Mouse (Mus musculus) liver, embryonic 15.5 days (tissue): ENCODE measurements at regions not wholly inside any gene's neighbourhood (a gene's known extent, or its start where the extent isn't known, plus 50 kb on each side); places are given as distances from the start of the nearest gene placed in this dataset.

ENCODE experiments used
- ATAC-seq: fragments of 200-750 bp; cut with Nextera tagmentation; 2 replicates; pipeline ENCODE4 v1.8.0; 2017; ENCODE audit warnings: moderate number of reproducible peaks, mild to moderate bottlenecking, moderate library complexity; ENCODE audit not compliant: insufficient read depth
- H3K27ac ChIP-seq: fragments of 300-500 bp; sonication (generic); replicated peaks from 2 replicates; pipeline ENCODE4 v1.5.1; 2015; ENCODE audit warnings: mild to moderate bottlenecking, inconsistent platforms
- H3K27me3 ChIP-seq: fragments of 300-500 bp; sonication (generic); 2 replicates; pipeline ENCODE4 v1.6.1; 2015; ENCODE audit warnings: mild to moderate bottlenecking, inconsistent platforms
- H3K36me3 ChIP-seq: fragments of 300-500 bp; sonication (generic); replicated peaks from 2 replicates; pipeline ENCODE4 v1.6.1; 2015; ENCODE audit warnings: moderate library complexity, mild to moderate bottlenecking, inconsistent platforms
- H3K4me1 ChIP-seq: fragments of 300-500 bp; sonication (generic); replicated peaks from 2 replicates; pipeline ENCODE4 v1.6.1; 2015; ENCODE audit warnings: inconsistent platforms
- H3K4me2 ChIP-seq: fragments of 300-500 bp; sonication (generic); 2 replicates; pipeline ENCODE4 v1.6.1; 2015; ENCODE audit warnings: moderate library complexity, mild to moderate bottlenecking, inconsistent platforms
- H3K4me3 ChIP-seq: fragments of 300-500 bp; sonication (generic); replicated peaks from 2 replicates; pipeline ENCODE4 v1.5.1; 2015; ENCODE audit warnings: mild to moderate bottlenecking, inconsistent platforms
- H3K9ac ChIP-seq: fragments of 300-500 bp; sonication (generic); 2 replicates; pipeline ENCODE4 v1.6.1; 2015; ENCODE audit warnings: moderate library complexity, mild to moderate bottlenecking, inconsistent platforms
- H3K9me3 ChIP-seq: fragments of 300-500 bp; sonication (generic); replicated peaks from 2 replicates; pipeline ENCODE4 v1.6.1; 2016; ENCODE audit warnings: inconsistent platforms
- WGBS: fragments of 180-500 bp; shearing (Covaris S2); methylation state at CpG from one replicate; pipeline ENCODE4 v1.1.7; 2015; ENCODE audit warnings: mixed read lengths; ENCODE audit not compliant: insufficient replicate concordance; 5-methylcytosine and 5-hydroxymethylcytosine counted together

DNA sequence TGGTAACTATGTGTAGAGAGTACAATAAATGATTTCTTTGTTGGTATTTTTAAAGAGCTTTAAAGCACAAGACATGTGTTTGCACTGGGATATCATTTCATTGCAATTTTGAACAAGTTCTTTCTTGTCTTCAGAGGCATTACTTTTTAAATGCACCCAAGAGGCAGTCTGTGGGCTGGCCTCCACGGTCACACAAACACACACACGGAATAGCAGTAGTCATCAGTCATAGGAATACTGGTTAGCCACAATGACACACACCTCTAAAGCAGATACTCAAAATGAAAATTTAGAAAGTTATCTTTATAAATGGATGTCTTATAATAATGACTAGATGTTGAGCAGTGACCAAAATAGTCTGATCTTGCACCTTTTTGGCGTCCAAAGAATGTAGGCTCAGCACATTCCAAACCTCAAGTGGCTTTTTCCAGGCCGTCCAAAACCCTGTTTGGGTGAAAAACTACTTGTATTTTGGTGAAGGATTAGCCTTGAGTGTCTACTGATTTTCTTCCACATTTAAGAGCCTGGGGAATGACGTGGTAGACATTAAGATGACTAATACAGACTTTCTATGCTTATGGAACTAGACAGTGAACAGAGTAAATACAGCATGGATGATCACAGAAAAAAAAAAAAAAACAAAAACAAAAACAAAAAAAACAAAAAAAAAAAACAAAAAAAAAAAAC lies 658.5 kb downstream of the Inhba start:
- Histone ChIP-seq H3K36me3 (no peaks in the 10 kb centered on the region), H3K4me1 (no peaks in the 10 kb centered on the region), H3K9me3 (no peaks in the 10 kb centered on the region), H3K27me3 (no peaks in the 10 kb centered on the region), H3K4me3 (no peak overlapping the region), H3K27ac (no peak overlapping the region), H3K4me2 (no peak overlapping the region), H3K9ac (no peak overlapping the region)
- ATAC-seq = no peak
- 48% methylated on average over 5 of the region's 5 CpGs for WGBS

DNA sequence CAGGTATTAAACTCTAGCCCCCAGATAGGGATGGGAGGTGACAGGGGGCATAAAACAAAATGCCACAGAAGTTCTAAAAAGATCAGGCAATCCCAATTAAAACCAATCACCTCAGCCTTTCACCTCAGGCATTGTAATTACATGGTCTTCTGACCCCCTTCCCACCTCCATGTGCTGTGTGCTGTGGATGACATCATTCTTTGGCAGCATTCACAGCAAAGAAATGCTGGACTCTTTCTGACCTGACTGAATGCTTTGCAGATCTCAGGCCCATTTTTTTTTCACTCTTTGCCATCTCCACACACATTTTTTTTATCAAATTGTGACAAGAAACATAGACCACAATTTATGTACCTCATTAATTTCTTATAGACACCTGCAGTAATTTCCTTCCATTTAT lies 659.1 kb downstream of the Inhba start:
- no peak overlapping the region for H3K9ac ChIP-seq
- no peak overlapping the region for H3K4me2 ChIP-seq
- H3K9me3 ChIP-seq = no peaks in the 10 kb centered on the region
- no peaks in the 10 kb centered on the region for H3K27me3 ChIP-seq
- no peak for ATAC-seq
- no peak overlapping the region for H3K27ac ChIP-seq
- no peak overlapping the region for H3K4me3 ChIP-seq
- no peaks in the 10 kb centered on the region for H3K36me3 ChIP-seq
- no peaks in the 10 kb centered on the region for H3K4me1 ChIP-seq

DNA sequence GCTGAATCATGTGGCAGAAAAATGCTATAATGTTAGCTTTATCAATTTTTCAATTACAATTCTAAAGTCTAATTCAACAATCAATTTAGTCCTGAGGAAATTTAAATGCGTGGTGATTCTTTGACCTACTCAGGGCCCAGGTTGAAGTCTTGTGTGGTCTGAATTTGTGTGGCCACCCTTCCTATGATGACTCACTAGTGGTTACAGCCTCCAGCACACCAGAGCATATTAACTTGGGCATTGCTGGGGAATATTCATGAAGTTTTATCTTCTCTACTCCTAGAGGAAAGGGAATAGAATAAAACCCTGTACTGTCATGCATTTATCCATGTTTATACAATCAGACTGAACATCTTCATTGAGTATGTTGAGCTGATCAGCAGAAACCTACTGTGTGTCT lies 665.2 kb downstream of the Inhba start:
- H3K4me2 ChIP-seq = no peak overlapping the region
- no peaks in the 10 kb centered on the region for H3K9me3 ChIP-seq
- no peak overlapping the region for H3K4me3 ChIP-seq
- H3K4me1 ChIP-seq = no peaks in the 10 kb centered on the region
- no peaks in the 10 kb centered on the region for H3K36me3 ChIP-seq
- 56% methylated on average over 1 of the region's 1 CpGs for WGBS
- no peak for ATAC-seq
- no peak overlapping the region for H3K9ac ChIP-seq
- no peaks in the 10 kb centered on the region for H3K27me3 ChIP-seq
- H3K27ac ChIP-seq = no peak overlapping the region

DNA sequence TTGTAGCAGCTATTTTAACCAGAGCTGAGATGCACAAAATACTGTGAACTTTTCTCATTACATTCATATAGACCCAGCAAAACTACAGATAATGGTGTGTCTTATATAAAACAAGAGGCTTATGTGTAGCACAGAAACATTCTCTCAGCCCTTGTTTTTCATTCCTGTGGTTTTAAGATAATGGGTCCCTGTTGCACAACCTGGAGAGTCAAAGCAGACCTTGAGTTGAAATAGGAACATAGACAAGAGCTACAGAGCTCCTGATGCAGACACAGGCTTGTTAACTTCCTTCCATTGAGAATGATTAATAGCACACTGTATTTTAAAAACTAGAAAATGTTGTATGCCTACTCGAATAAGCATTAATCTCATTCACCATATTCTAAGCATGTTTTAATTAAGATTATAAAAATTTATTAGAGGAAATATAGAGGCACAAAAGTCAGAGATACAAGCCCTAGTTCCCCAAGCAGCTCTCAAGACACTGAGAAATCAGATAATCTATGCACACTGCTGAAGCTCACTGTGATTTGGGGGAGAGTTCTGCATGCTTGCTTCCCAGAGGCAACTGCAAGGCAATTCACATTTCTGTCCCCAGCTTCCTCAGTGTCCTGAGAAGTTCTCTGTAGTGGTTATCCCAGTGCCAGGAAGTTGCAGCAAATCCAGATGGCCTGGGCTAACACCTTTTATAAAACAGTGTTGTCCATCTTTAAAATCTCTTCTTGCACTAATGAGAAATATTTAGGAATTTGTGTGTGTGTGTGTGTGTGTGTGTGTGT lies 666.8 kb downstream of the Inhba start:
- H3K4me3 ChIP-seq = no peak overlapping the region
- no peak overlapping the region for H3K27ac ChIP-seq
- no peak overlapping the region for H3K4me2 ChIP-seq
- no peaks in the 10 kb centered on the region for H3K36me3 ChIP-seq
- no peaks in the 10 kb centered on the region for H3K9me3 ChIP-seq
- H3K4me1 ChIP-seq = no peaks in the 10 kb centered on the region
- H3K27me3 ChIP-seq = no peaks in the 10 kb centered on the region
- 17% methylated on average over 1 of the region's 1 CpGs for WGBS
- ATAC-seq = no peak
- no peak overlapping the region for H3K9ac ChIP-seq

DNA sequence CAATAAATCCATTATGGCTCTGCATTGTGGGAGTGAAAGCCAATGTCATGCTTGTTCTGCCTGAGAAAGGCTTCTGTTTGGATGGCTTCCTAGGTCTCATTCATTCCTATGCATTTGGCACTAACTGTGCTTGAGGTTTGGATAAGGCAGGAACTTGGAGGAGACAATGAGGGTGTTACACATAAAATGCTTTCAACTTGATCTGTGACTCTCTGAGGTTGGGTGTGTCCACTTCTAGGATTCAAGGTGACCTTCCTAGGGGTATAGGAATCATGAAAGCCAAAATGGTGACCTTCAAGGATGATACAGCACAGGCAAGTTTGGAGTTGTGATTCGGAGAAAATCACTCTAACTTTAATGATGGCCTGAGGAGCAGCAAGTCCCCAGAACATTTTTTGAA lies 682.5 kb downstream of the Inhba start:
- no peak overlapping the region for H3K27ac ChIP-seq
- no peaks in the 10 kb centered on the region for H3K9me3 ChIP-seq
- 53% methylated on average over 1 of the region's 1 CpGs for WGBS
- ATAC-seq = no peak
- H3K9ac ChIP-seq = no peak overlapping the region
- no peaks in the 10 kb centered on the region for H3K27me3 ChIP-seq
- H3K4me3 ChIP-seq = no peak overlapping the region
- no peak overlapping the region for H3K4me2 ChIP-seq
- H3K4me1 ChIP-seq = no peaks in the 10 kb centered on the region
- H3K36me3 ChIP-seq = no peaks in the 10 kb centered on the region

DNA sequence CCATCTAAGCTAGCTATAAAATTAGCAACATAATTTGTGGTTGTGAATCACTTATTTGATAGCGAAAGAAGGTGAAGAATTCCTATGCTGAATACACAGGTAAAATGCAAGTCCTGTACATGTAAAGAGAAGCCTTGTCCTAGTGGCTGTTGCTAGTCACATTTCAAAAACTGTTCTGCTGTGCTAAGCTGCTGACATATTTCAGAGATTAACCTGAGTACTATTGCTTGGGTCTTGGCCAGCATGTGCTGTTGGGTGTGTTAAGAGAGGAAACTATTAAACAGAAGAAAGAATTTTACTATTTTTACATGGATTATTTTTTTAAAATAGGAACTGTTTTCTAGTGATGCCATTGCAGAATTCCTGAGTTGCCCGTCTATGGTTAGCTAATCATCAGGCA lies 689.3 kb downstream of the Inhba start:
- H3K4me3 ChIP-seq = no peak overlapping the region
- 50% methylated on average over 2 of the region's 2 CpGs for WGBS
- no peak overlapping the region for H3K9ac ChIP-seq

DNA sequence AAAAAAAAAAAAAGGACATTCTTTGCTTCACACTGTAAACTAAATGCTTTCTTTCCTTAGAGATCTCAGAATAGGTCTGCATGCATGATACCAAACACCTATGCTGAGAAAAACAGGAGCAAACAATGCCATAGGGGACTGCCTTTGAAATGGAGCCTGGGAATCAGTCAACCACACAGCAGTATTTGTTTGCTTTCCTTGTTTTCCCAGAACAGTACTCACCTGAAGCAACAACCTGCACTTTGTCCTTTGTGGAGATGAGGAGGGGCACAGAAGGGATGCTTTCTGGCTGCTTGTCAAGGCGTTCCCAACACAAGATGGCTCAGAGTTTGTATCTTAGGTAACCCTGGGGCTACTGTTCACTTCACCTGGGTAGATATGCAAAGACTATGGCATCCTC lies 690.5 kb downstream of the Inhba start:
- no peak for ATAC-seq
- 36% methylated on average over 1 of the region's 1 CpGs for WGBS
- Histone ChIP-seq H3K27me3 (no peaks in the 10 kb centered on the region), H3K9me3 (no peaks in the 10 kb centered on the region), H3K4me1 (no peaks in the 10 kb centered on the region), H3K4me2 (no peak overlapping the region), H3K36me3 (no peaks in the 10 kb centered on the region), H3K27ac (no peak overlapping the region), H3K4me3 (no peak overlapping the region), H3K9ac (no peak overlapping the region)

More for the DNA sequence above, 689.3 kb downstream of the Inhba start:
- ATAC-seq = no peak
- H3K9me3 ChIP-seq = no peaks in the 10 kb centered on the region
- no peaks in the 10 kb centered on the region for H3K27me3 ChIP-seq
- no peak overlapping the region for H3K27ac ChIP-seq
- no peak overlapping the region for H3K4me2 ChIP-seq
- H3K36me3 ChIP-seq = no peaks in the 10 kb centered on the region
- no peaks in the 10 kb centered on the region for H3K4me1 ChIP-seq

DNA sequence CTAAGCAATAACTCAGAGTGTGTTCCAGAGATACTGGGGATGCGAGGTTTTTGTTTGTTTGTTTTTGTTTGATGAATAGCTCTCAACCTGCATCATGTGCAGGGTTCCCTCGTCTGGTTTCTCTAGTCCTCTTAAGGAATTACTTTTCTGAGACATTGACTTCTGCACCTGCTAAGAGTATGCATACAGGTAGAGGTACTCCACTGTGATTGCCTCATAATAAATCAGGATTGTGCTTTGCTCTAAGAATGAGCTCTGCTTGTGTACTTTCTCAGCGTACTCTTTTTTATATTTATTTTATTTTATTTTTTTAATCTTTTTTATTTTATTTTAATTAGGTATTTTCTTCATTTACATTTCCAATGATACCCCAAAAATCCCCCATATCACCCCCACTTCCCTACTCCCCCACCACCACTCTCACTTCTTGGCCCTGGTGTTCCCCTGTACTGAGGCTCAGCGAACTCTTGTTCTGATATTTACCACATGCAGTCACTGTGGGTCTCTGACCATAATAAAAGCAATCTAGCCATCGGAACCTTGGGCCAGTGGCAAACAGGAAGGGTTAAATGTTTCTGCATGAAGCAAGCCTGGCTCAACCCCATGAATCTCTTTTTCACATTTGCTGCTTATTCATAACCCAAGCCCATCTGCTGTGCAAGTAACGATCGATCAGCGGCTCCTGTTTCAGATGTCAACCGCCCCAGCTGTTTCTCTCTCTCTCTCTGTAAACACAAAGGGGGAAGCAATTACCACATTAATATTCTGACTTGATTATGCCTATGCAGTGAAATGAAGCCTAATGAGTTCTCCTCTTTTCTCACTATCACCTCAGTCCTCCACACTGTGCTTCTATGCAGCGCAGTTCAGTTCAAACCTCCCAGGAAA lies 693.8 kb downstream of the Inhba start:
- H3K36me3 ChIP-seq = no peaks in the 10 kb centered on the region
- H3K9ac ChIP-seq = no peak overlapping the region
- H3K4me3 ChIP-seq = no peak overlapping the region
- WGBS = 62% methylated on average over 10 of the region's 10 CpGs
- H3K27me3 ChIP-seq = no peaks in the 10 kb centered on the region
- no peak for ATAC-seq
- no peak overlapping the region for H3K27ac ChIP-seq
- H3K4me1 ChIP-seq = no peaks in the 10 kb centered on the region
- no peaks in the 10 kb centered on the region for H3K9me3 ChIP-seq
- H3K4me2 ChIP-seq = no peak overlapping the region

DNA sequence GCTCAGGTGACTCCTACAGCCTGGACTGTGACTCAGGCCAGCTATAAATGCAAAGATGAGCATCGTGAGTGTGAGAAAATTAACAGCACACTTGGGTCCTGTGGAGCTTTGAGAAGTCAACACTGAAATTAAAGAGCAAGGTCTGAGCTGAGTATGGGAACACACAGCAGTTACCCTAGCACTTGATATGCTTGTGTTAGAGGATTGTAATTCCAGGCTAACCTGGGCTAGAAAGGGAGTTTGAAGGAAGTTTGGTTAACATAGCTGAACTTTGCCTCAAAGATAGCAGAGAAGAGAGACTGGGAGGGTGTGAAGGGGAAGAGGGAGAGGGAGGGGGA lies 694.4 kb downstream of the Inhba start:
- Histone ChIP-seq H3K9me3 (no peaks in the 10 kb centered on the region), H3K4me1 (no peaks in the 10 kb centered on the region), H3K4me2 (no peak overlapping the region), H3K9ac (no peak overlapping the region), H3K4me3 (no peak overlapping the region), H3K27ac (no peak overlapping the region), H3K36me3 (no peaks in the 10 kb centered on the region), H3K27me3 (no peaks in the 10 kb centered on the region)
- ATAC-seq = no peak
- 24% methylated on average over 1 of the region's 1 CpGs for WGBS

DNA sequence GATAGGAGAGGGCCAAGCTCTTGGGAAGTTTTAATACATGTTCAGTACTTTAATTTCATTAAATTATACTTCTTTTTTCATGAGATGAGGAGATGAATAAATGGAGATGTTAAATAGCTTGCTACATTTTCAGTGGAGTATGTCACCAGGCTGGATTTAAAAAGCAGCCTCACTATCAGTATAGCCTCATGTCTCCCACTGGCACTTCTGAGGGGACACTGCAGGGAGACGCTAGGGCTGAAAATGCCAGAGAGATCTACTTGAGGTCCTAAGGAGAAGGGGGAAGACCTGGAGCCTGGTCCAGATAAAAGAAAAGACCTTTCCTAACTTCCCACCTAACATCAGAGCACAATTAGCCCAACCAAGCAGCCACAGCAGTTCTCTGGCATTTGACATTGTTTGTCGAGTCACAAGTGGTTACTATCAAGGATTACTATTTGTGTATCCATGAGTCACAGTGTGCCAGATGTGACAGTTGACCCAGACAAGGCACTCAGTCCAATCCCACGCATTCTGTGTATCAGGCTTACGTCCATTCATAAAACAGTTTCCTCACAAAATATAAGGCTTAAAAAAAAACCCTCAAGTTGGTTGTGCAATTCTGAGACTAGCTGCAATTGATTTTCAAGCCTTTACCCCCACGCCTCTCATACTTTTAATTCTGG lies 703.8 kb downstream of the Inhba start:
- Histone ChIP-seq H3K27ac (no peak overlapping the region), H3K4me1 (no peaks in the 10 kb centered on the region), H3K4me2 (no peak overlapping the region), H3K9me3 (no peaks in the 10 kb centered on the region), H3K27me3 (no peaks in the 10 kb centered on the region), H3K4me3 (no peak overlapping the region), H3K9ac (no peak overlapping the region), H3K36me3 (no peaks in the 10 kb centered on the region)
- 49% methylated on average over 5 of the region's 5 CpGs for WGBS
- ATAC-seq = no peak

DNA sequence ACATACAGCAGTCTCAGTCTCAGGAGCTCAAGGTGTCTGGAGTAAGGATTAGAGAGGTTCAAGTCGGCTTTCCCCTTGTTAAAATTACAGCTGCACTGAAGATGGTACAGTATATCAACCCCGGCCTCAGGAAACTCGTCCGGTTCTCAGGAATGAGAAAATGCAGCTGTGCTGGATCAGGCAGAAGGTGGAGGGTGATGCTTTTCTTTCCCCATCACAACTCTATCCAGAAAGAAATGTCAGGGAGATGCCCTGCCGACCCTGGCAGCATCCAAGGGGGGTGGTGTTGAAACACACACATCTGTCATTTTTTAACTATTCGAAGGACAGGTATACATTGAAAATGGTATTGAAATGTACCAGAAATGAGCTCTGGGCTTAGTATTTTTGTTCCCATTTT lies 704.7 kb downstream of the Inhba start:
- no peaks in the 10 kb centered on the region for H3K36me3 ChIP-seq
- no peaks in the 10 kb centered on the region for H3K9me3 ChIP-seq
- H3K4me1 ChIP-seq = no peaks in the 10 kb centered on the region
- 60% methylated on average over 6 of the region's 6 CpGs for WGBS
- no peak overlapping the region for H3K4me2 ChIP-seq
- H3K4me3 ChIP-seq = no peak overlapping the region
- H3K9ac ChIP-seq = no peak overlapping the region
- H3K27ac ChIP-seq = no peak overlapping the region
- no peak for ATAC-seq
- no peaks in the 10 kb centered on the region for H3K27me3 ChIP-seq
